Mouse (Mus musculus): ENCODE data around the gene Rhog. TPM values are rescaled to one million over a fixed set of nuclear protein-coding genes. Genes with fewer than 3 reads are reported as not detected.

Rhog gene
- total RNA-seq (2012; rRNA removed) = 17.1 and 22.7 TPM in 2 replicates
- 9.6 and 12.2 TPM in 2 replicates for total RNA-seq (2014; rRNA removed)
- 109 and 118 TPM in 2 replicates for polyA plus RNA-seq (2012; ENCODE audit: insufficient read length, low read depth)

DNA sequence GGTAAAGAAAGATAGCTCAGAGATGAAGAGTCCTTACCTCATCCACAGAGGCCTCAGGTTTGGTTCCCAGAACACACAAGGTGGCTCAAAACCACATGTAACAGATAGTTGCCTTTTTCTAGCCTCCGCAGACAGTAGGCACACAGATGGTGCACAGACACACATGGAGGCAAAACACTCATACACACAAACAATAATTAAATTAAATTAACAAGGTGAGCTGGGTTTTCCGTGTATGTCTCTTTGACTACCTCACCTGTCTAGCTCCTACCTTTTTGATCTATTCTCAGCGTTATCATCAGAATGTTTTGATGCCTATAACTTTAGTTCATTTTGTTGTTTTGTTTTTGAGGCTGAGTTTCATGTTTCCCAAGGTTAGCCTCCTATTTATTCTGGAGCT lies at the start of gene Rhog:
TSS of gene Rhog (minus strand) at position 101 of the 400 bp plus-strand sequence.
- in situ Hi-C loops (cut with MboI; ENCODE audit: low pct_ligation_motif_present, low pct_unique_long_range_greater_than_20kb, low sequenced_read_pairs) (loop anchor here (25.0 kb wide), 1 partner anchor 594 kb away; the partner anchor contains the start of gene Clpb), dilution Hi-C loops (cut with MboI; ENCODE audit: extremely low pct_ligation_motif_present, extremely low pct_unique_long_range_greater_than_20kb, low sequenced_read_pairs) (no loop called here)
- DNase-seq (ENCODE audit: extremely low read depth) = no peak
- Histone ChIP-seq H3K27me3 (replicated peaks) (no peaks in the 10 kb centered on the region), H3K4me2 (ENCODE audit: insufficient read depth, low read depth, poor library complexity, severe bottlenecking) (no peak within 1 kb of the TSS), H3K4me3 (replicated peaks in 1 of 3; ENCODE audit: low read depth in 2 of 3, low read length in 2 of 3, poor library complexity in 1 of 3) (no peak within 1 kb of the TSS), H3K79me2 (replicated peaks; ENCODE audit: control insufficient read depth, extremely low read depth, insufficient read depth, poor library complexity, severe bottlenecking) (no peaks in the 10 kb centered on the region), H3K9ac (ENCODE audit: insufficient read depth, low read depth) (no peak within 1 kb of the TSS), H3K36me3 (replicated peaks in 1 of 2; ENCODE audit: control insufficient read depth in 1 of 2, insufficient read depth in 1 of 2, low read length in 1 of 2) (no peaks in the 10 kb centered on the region), H3K4me1 (ENCODE audit: control insufficient read depth in 1 of 2, insufficient read depth in 2 of 2) (peaks cover 0 to 5% of the 10 kb centered on the region in 2 experiments; a peak in 1 of 4 replicates), H3K9me3 (replicated peaks; ENCODE audit: low read length) (no peaks in the 10 kb centered on the region), H3K27ac (ENCODE audit: insufficient read depth, low read depth) (no peak within 1 kb of the TSS)
- TF ChIP-seq ZKSCAN1 (IDR thresholded peaks at IDR 0.05; ENCODE audit: borderline replicate concordance, low read depth, low read length) (no peak), MYC (IDR thresholded peaks at IDR 0.05; ENCODE audit: low read depth, low read length) (no peak), SMC3 (IDR thresholded peaks at IDR 0.05; ENCODE audit: low read depth, low read length) (no peak), ETS1 (conservative IDR thresholded peaks at IDR 0.05; ENCODE audit: low read depth, low read length) (no peak), POLR2A (IDR thresholded peaks at IDR 0.05; ENCODE audit: low read depth, low read length) (no peak), MAZ (IDR thresholded peaks at IDR 0.05; ENCODE audit: low read depth, low read length) (no peak), MAFK (IDR thresholded peaks at IDR 0.05; ENCODE audit: insufficient replicate concordance, low read length) (no peak), EP300 (IDR thresholded peaks at IDR 0.05; ENCODE audit: low read length) (no peak)

DNA sequence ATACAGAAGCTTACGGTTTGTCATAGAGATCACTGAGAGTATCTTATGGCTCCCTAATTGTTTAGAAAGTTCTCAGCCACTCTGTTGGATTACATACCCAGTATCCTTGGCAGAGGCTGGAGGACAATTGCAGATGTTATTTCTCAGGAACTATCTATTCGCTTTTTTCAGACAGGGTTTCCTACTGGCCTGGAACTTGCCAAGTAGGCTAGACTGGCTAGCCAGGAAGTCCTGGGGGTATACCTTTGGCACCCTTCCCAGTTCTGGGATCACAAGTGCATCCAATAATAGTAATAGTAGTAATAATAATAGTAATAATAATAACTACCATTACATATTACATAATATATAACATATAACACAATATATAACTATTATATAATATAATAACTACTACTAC lies 49.7 kb upstream of the Rhog start:
- Histone ChIP-seq H3K4me3 (replicated peaks in 1 of 3; ENCODE audit: low read depth in 2 of 3, low read length in 2 of 3, poor library complexity in 1 of 3) (no peak overlapping the region), H3K36me3 (replicated peaks in 1 of 2; ENCODE audit: control insufficient read depth in 1 of 2, insufficient read depth in 1 of 2, low read length in 1 of 2) (no peaks in the 10 kb centered on the region), H3K9ac (ENCODE audit: insufficient read depth, low read depth) (no peak overlapping the region), H3K79me2 (replicated peaks; ENCODE audit: control insufficient read depth, extremely low read depth, insufficient read depth, poor library complexity, severe bottlenecking) (no peaks in the 10 kb centered on the region), H3K27ac (ENCODE audit: insufficient read depth, low read depth) (no peak overlapping the region), H3K4me2 (ENCODE audit: insufficient read depth, low read depth, poor library complexity, severe bottlenecking) (no peak overlapping the region), H3K9me3 (replicated peaks; ENCODE audit: low read length) (no peaks in the 10 kb centered on the region), H3K27me3 (replicated peaks) (no peaks in the 10 kb centered on the region), H3K4me1 (ENCODE audit: control insufficient read depth in 1 of 2, insufficient read depth in 2 of 2) (peaks cover 0 to 5% of the 10 kb centered on the region in 2 experiments; a peak in 2 of 4 replicates)
- no peak for TF ChIP-seq EP300 (IDR thresholded peaks at IDR 0.05; ENCODE audit: low read length)
- TF ChIP-seq MEF2A (IDR thresholded peaks at IDR 0.05; ENCODE audit: borderline replicate concordance, low read depth, low read length) = no peak
- TF ChIP-seq E2F4 (IDR thresholded peaks at IDR 0.05; ENCODE audit: insufficient replicate concordance, low read depth, low read length) = no peak
- TF ChIP-seq GABPA (IDR thresholded peaks at IDR 0.05; ENCODE audit: insufficient replicate concordance, low read depth, low read length) = no peak
- no peak for TF ChIP-seq ZMIZ1 (IDR thresholded peaks at IDR 0.05; ENCODE audit: low read depth, low read length)
- TF ChIP-seq CHD2 (IDR thresholded peaks at IDR 0.05; ENCODE audit: low read length) = no peak
- no peak for TF ChIP-seq ELF1 (IDR thresholded peaks at IDR 0.05; ENCODE audit: low read depth, low read length)
- no peak for TF ChIP-seq MXI1 (IDR thresholded peaks at IDR 0.05; ENCODE audit: low read depth, low read length)
- TF ChIP-seq HCFC1 (IDR thresholded peaks at IDR 0.05; ENCODE audit: low read depth, low read length) = no peak
- no peak for TF ChIP-seq TCF12 (IDR thresholded peaks at IDR 0.05; ENCODE audit: low read depth, low read length)
- TF ChIP-seq ZNF384 (IDR thresholded peaks at IDR 0.05; ENCODE audit: low read depth, low read length) = no peak
- TF ChIP-seq MAX (IDR thresholded peaks at IDR 0.05; ENCODE audit: low read length) = no peak
- TF ChIP-seq MAFK (IDR thresholded peaks at IDR 0.05; ENCODE audit: insufficient replicate concordance, low read length) = no peak
- in situ Hi-C loops (cut with MboI; ENCODE audit: low pct_ligation_motif_present, low pct_unique_long_range_greater_than_20kb, low sequenced_read_pairs) = no loop called here
- DNase-seq (ENCODE audit: extremely low read depth) = no peak
- dilution Hi-C loops (cut with MboI; ENCODE audit: extremely low pct_ligation_motif_present, extremely low pct_unique_long_range_greater_than_20kb, low sequenced_read_pairs) = no loop called here

Data from CH12.LX (cell line).